Mouse (Mus musculus) forebrain, embryonic 10.5 days (tissue): ENCODE measurements around the gene Focad. TPM values are rescaled to one million over a fixed set of nuclear protein-coding genes. Genes with fewer than 3 reads are reported as not detected.

Source experiments
- DNase-seq: peaks from one replicate; pipeline ENCODE4 v3.0.0-alpha.2; 2017; ENCODE audit warnings: low spot score; ENCODE audit errors: extremely low spot score
- H3K27ac ChIP-seq: fragments of 300-500 bp; sonication (generic); 2 replicates; pipeline ENCODE4 v1.5.1; 2016; ENCODE audit warnings: mild to moderate bottlenecking
- H3K27me3 ChIP-seq: fragments of 300-500 bp; sonication (generic); 2 replicates; pipeline ENCODE4 v1.6.1; 2016; ENCODE audit warnings: mild to moderate bottlenecking; ENCODE audit not compliant: poor library complexity, severe bottlenecking
- H3K36me3 ChIP-seq: fragments of 300-500 bp; sonication (generic); replicated peaks from 2 replicates; pipeline ENCODE4 v1.6.1; 2016; ENCODE audit warnings: mild to moderate bottlenecking, moderate library complexity
- H3K4me1 ChIP-seq: fragments of 300-500 bp; sonication (generic); 2 replicates; pipeline ENCODE4 v1.6.1; 2016
- H3K4me3 ChIP-seq: fragments of 300-500 bp; sonication (generic); 2 replicates; pipeline ENCODE4 v1.5.1; 2016; ENCODE audit warnings: mild to moderate bottlenecking, moderate library complexity
- H3K9me3 ChIP-seq: fragments of 300-500 bp; sonication (generic); 2 replicates; pipeline ENCODE4 v1.6.1; 2016; ENCODE audit warnings: mild to moderate bottlenecking, moderate library complexity
- WGBS: fragments of 180-500 bp; shearing (Covaris S2); methylation state at CpG from one replicate; pipeline ENCODE4 v1.1.7; 2016; 5-methylcytosine and 5-hydroxymethylcytosine counted together
- polyA plus RNA-seq: library from polyadenylated mRNA; unstranded; fragments of >200 nt; fragmentation: Nextera tagmentation; extraction: Ambion mirVana; gene quantifications from 2 replicates; pipeline ENCODE4 v1.2.1, GENCODE M21; 2016

The Focad gene
- polyA plus RNA-seq, 1 experiment from 2014 or later: 18.9 TPM

- no peaks in the 10 kb centered on the region for H3K9me3 ChIP-seq
- no peak for DNase-seq
Observed at GRCm38 (mm10) chr4:88117331-88117730, 22.9 kb downstream of the Focad start.

DNA sequence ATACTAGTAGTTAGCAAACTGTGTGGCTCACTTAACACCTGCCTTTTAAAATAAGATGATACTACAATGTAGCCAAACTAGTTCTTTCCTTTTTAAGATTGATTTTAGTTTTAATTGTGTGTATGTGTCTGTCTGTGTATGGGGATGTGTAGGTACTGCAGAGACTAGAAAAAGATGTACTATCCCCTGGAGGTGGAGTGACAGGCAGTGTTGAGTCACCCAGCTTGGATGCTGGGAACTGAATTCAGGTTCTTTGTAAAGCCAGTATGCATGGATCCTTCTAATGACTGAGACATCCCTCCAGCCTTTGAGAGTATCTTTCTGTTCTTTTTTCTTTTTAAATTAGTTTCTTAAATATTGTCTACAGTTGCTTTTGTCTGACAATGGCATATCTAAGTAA lies 23.5 kb downstream of the Focad start:
- Histone ChIP-seq H3K4me1 (peaks cover 20% of the 10 kb centered on the region), H3K4me3 (no peak overlapping the region), H3K9me3 (no peaks in the 10 kb centered on the region), H3K27ac (no peak overlapping the region), H3K27me3 (no peaks in the 10 kb centered on the region), H3K36me3 (no peaks in the 10 kb centered on the region)
- no peak for DNase-seq

More at GRCm38 (mm10) chr4:88117331-88117730, 22.9 kb downstream of the Focad start:
- WGBS: 64% methylated on average over 3 of the region's 3 CpGs
- H3K27me3 ChIP-seq: no peaks in the 10 kb centered on the region
- no peaks in the 10 kb centered on the region for H3K36me3 ChIP-seq
- peaks cover 20% of the 10 kb centered on the region for H3K4me1 ChIP-seq
- no peak overlapping the region for H3K4me3 ChIP-seq
- no peak overlapping the region for H3K27ac ChIP-seq

DNA sequence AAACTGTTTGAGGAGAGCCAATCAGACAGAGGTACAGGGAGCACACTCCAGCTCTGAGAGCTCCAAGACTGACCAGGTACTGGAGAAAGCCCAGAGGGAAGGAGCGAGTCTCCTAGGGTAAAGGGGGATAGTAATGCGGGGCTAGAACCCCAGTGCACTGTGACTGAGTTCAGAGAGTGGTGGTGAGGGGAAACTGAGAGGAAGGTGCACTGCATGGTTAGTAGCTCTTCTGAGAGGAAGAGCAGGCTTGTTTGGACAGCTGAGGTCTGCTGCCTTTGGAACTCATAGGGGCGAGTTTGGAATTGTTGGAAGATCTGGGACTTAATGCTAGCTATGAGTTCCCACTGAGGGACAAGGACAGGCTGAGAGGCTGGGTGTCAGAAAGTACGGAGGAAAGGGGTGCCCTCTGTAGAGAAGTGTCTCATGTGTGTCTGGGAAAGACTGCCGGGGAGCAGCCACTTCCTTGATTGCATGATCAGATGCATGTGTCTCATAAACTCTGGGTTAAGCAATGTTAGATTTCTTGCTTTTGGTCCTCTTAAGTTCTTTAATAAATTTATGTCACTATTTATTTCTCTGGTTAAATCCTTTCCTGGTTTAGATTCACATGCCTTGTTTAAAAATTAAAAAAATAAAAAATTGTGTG lies 24.4 kb downstream of the Focad start:
- no peaks in the 10 kb centered on the region for H3K9me3 ChIP-seq
- H3K36me3 ChIP-seq: no peaks in the 10 kb centered on the region
- H3K4me3 ChIP-seq: no peak overlapping the region
- no peak for DNase-seq
- 85% methylated on average over 5 of the region's 5 CpGs for WGBS
- no peak overlapping the region for H3K27ac ChIP-seq
- H3K27me3 ChIP-seq: no peaks in the 10 kb centered on the region
- peaks cover 20% of the 10 kb centered on the region for H3K4me1 ChIP-seq

DNA sequence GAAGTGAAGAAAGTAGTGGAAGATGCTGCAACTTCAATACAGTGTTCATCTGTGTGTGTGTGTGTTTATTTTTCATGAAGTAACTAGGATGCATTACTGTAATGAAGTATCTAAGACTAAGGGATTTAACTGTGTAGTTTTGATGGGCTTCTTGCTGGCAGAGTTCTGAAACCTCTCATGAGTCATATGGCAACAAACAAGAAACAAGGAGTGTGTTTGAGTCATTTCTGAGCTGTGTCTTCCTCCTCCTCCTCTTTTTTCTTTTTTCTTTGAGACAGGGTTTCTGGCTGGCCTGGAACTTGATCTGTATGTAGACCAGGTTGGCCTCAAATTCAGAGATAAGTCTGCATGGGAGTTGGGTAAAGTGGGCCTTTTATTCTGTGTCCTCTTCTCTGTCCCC lies 25.7 kb downstream of the Focad start:
- no peaks in the 10 kb centered on the region for H3K36me3 ChIP-seq
- H3K4me3 ChIP-seq: no peak overlapping the region
- H3K27me3 ChIP-seq: no peaks in the 10 kb centered on the region
- peaks cover 20% of the 10 kb centered on the region for H3K4me1 ChIP-seq
- H3K9me3 ChIP-seq: no peaks in the 10 kb centered on the region
- no peak overlapping the region for H3K27ac ChIP-seq
- DNase-seq: no peak

DNA sequence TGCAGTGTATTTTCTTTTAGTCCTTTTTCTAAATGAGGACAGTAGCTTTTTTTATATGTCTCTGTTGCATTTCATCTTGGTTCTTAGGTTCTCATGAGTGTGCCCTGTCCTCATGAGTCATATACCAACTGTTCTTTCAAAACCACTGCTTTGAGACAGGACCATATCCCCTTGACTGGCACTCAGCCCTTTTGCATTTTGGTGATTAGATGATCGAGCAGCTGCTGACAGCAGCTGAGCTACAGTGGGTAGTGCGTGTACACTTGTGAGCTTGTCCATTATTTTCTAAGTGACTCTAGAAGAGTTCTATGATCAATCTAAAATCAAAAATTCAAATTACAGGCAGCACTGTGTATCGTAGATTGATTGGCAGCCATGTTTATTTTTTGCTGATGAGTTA lies 28.0 kb downstream of the Focad start:
- Histone ChIP-seq H3K27ac (no peak overlapping the region), H3K4me3 (no peak overlapping the region), H3K27me3 (no peaks in the 10 kb centered on the region), H3K36me3 (no peaks in the 10 kb centered on the region), H3K9me3 (no peaks in the 10 kb centered on the region), H3K4me1 (peaks cover 20% of the 10 kb centered on the region)
- WGBS: 89% methylated on average over 3 of the region's 3 CpGs
- no peak for DNase-seq

- Histone ChIP-seq H3K9me3 (no peaks in the 10 kb centered on the region), H3K27me3 (no peaks in the 10 kb centered on the region), H3K27ac (peak overlapping the region; percentile 48), H3K4me3 (no peak overlapping the region), H3K36me3 (no peaks in the 10 kb centered on the region), H3K4me1 (peaks cover 26% of the 10 kb centered on the region)
- DNase-seq: peak; percentile 17
- 39% methylated on average over 2 of the region's 2 CpGs for WGBS
Observed at GRCm38 (mm10) chr4:88135936-88136335, 41.5 kb downstream of the Focad start.

DNA sequence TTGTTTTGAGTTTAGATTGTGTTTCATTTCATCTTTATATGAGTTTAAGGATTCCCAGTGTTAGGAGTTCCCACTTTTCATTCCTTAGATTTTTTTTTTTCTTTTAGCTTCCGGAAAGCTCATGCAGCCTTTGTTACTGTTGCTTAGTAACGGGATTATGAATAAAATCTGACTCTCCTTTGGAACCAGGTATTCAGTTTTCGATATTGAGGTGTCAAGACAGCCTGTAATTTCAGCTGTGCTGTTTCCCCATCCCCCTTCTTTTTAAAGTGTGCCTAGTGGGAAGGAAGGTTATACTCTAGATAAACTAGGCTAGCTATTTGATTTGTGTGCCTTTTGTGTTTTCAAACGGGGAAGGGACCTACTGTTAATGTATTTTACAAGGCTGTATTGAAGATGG lies 42.1 kb downstream of the Focad start:
- Histone ChIP-seq H3K27ac (0 out of 2 replicates have a peak overlapping the region, but pooled peaks have one; percentile 48), H3K9me3 (no peaks in the 10 kb centered on the region), H3K36me3 (no peaks in the 10 kb centered on the region), H3K4me3 (no peak overlapping the region), H3K27me3 (no peaks in the 10 kb centered on the region), H3K4me1 (peaks cover 26% of the 10 kb centered on the region)
- no peak for DNase-seq
- 59% methylated on average over 4 of the region's 4 CpGs for WGBS

DNA sequence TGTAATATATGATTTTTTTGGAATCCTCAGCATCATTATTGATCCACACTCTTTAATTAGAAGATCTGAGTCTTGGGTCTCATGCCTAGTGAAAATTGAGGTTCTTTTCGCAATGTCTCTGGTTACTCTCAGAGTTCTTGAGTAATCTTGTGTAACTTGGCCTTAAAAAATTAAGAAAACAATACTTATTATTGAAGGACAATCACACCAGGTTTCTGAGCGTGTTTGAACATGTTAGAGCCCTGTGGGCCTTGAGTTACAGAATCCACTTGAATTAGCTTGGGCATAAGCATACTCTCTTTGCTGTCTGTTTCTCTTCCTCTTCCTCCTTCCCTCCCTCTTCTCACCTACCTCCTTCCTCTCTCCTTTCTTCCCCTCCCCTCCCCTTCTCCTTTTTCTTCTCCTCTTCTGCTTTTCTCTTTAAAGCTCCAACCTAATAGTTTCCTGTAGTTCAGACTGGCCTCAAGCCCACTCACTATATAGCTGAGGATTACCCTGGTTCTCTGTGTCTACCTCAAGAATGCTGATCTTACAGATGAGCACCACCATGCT lies 44.0 kb downstream of the Focad start:
- no peaks in the 10 kb centered on the region for H3K9me3 ChIP-seq
- no peak overlapping the region for H3K27ac ChIP-seq
- H3K4me1 ChIP-seq: peaks cover 26% of the 10 kb centered on the region
- no peak for DNase-seq
- H3K27me3 ChIP-seq: no peaks in the 10 kb centered on the region
- H3K4me3 ChIP-seq: no peak overlapping the region
- H3K36me3 ChIP-seq: no peaks in the 10 kb centered on the region
- WGBS: 91% methylated on average over 2 of the region's 2 CpGs

- no peak for DNase-seq
- 78% methylated on average over 1 of the region's 1 CpGs for WGBS
- H3K27ac ChIP-seq: peak overlapping the region; percentile 58; the same call in 1 of the 2 replicates
- H3K9me3 ChIP-seq: no peaks in the 10 kb centered on the region
- H3K27me3 ChIP-seq: no peaks in the 10 kb centered on the region
- no peak overlapping the region for H3K4me3 ChIP-seq
- H3K36me3 ChIP-seq: no peaks in the 10 kb centered on the region
- no peaks in the 10 kb centered on the region for H3K4me1 ChIP-seq
Observed at GRCm38 (mm10) chr4:88149462-88149861, 55.0 kb downstream of the Focad start.

DNA sequence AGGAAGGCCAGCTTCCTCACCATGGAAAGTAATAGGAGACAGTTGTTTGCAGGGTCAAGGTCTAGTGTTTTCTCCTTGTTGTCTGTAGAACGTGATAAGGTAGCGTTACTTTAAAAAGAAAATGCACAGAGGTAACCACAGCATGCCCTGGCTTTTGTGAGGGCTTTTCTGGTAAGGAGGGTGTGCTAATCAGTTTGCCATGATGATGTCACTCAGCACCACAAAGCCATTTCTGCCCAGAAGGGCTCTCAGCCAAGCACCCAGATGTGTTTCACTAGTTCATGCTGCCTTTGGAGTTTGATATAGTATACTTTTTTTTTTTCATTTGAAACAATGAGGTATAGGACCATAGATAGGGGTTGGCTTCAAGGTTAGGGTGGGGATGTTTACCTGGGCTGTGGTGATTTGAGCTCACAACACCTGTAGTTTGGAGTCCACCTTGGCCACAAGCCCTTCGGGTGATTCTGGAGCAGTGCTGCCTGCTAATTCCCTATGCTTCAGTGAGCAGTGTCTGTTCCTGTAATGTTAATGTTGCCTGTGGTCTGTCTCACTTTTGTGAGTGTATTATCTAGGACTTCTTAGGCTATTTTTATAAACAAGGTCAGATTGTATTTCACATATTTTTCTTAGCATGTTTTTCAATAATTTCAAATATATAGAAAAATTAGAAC lies 61.2 kb downstream of the Focad start:
- DNase-seq: no peak
- H3K9me3 ChIP-seq: no peaks in the 10 kb centered on the region
- 85% methylated on average over 3 of the region's 3 CpGs for WGBS
- no peaks in the 10 kb centered on the region for H3K27me3 ChIP-seq
- no peaks in the 10 kb centered on the region for H3K36me3 ChIP-seq
- no peaks in the 10 kb centered on the region for H3K4me1 ChIP-seq
- no peak overlapping the region for H3K27ac ChIP-seq
- no peak overlapping the region for H3K4me3 ChIP-seq

DNA sequence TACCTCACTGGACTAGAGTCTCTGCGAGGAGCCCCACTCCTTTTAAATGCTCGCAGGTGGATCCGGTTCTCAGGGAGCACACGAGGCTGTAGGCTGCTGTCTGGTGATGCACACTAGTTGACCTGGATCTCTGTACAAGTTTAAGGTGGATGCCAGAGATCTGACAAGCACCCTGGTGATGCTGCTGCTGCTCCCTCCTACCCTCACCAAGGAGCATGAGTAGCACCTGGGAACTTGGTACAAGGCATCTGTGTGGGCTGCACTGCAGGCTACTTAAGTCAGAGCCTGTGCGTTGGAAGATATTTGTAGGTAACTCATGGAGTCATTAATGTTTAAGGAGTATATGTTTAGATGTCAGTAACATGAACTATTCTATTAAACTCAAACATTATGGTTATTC lies 62.5 kb downstream of the Focad start:
- no peak for DNase-seq
- no peak overlapping the region for H3K27ac ChIP-seq
- H3K36me3 ChIP-seq: no peaks in the 10 kb centered on the region
- no peaks in the 10 kb centered on the region for H3K27me3 ChIP-seq
- H3K4me1 ChIP-seq: no peaks in the 10 kb centered on the region
- no peaks in the 10 kb centered on the region for H3K9me3 ChIP-seq
- 90% methylated on average over 5 of the region's 5 CpGs for WGBS
- H3K4me3 ChIP-seq: no peak overlapping the region

DNA sequence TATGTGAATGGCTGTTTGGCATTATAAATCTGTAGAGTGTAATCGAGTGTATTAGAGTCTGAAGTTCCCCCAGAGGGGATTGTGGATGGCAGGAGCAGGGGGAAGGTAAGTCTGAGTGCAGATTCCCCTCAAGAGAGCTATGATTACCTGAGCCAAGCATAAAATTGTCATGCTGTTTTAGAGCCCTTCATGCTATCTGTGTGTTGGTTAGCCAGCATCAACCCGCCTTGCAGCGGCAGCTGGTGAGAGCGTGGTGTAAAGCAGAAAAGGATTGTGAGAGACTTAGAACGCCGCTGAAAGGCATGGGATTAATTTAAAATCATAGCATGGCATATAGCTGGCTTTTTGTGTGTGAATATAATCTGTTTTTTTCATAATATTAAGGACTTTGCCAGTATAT lies 63.2 kb downstream of the Focad start:
- H3K36me3 ChIP-seq: no peaks in the 10 kb centered on the region
- no peak overlapping the region for H3K27ac ChIP-seq
- H3K9me3 ChIP-seq: no peaks in the 10 kb centered on the region
- WGBS: 95% methylated on average over 6 of the region's 6 CpGs
- H3K27me3 ChIP-seq: no peaks in the 10 kb centered on the region
- no peak overlapping the region for H3K4me3 ChIP-seq
- peaks cover 2% of the 10 kb centered on the region for H3K4me1 ChIP-seq
- DNase-seq: no peak

DNA sequence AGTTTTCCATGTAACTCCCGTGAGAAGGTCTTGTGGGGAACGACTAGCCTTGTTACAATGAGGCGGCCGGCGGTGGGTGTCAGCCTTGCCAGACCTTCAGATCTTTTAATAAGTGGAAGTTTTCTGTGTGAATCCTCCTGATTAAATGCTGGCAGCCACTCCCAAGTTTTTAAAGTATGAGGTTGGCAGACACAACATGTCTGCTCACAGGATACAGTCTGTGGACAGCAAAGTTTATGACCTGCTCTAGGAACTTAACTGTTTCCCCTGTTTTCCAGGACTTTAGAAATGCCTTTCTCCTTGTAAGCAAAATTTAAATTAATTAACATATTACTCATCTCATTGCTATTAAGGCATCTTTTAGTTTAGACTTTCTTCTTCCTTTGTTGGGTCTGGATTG lies 64.8 kb downstream of the Focad start:
- H3K9me3 ChIP-seq: no peaks in the 10 kb centered on the region
- WGBS: 95% methylated on average over 5 of the region's 5 CpGs
- H3K27me3 ChIP-seq: no peaks in the 10 kb centered on the region
- H3K4me1 ChIP-seq: peaks cover 4% of the 10 kb centered on the region
- no peaks in the 10 kb centered on the region for H3K36me3 ChIP-seq
- DNase-seq: no peak
- no peak overlapping the region for H3K4me3 ChIP-seq
- no peak overlapping the region for H3K27ac ChIP-seq
